Mouse (Mus musculus) MEL (cell line): ENCODE measurements around the gene Nfia. TPM values are rescaled to one million over a fixed set of nuclear protein-coding genes. Genes with fewer than 3 reads are reported as not detected.

Source experiments
- DNase-seq: peaks from one replicate; pipeline ENCODE4 v3.0.0; 2011; ENCODE audit warnings: low read depth, low spot score
- H3K27ac ChIP-seq: 2 replicates; pipeline ENCODE4 v1.5.1; 2012; ENCODE audit warnings: low read depth, mild to moderate bottlenecking, control low read depth, low read length, moderate library complexity; ENCODE audit not compliant: control insufficient read depth
- H3K27me3 ChIP-seq, 2 experiments: fragments of 150-350 bp in 1 of 2; sonication (generic) in 1 of 2; 2 replicates each; pipeline ENCODE4 v1.6.1; 2012; ENCODE audit warnings: low read length in 2 of 2, mild to moderate bottlenecking in 2 of 2, improper control_type of control experiment in 1 of 2, moderate library complexity in 1 of 2; ENCODE audit not compliant: insufficient read depth in 2 of 2, control insufficient read depth in 1 of 2
- H3K36me3 ChIP-seq, 2 experiments: 2 replicates each; pipeline ENCODE4 v1.6.1; 2012 to 2014; ENCODE audit warnings: low read length in 2 of 2, improper control_type of control experiment in 1 of 2, inconsistent platforms in 1 of 2, mild to moderate bottlenecking in 1 of 2; ENCODE audit not compliant: insufficient read depth in 2 of 2, control insufficient read depth in 1 of 2
- H3K4me1 ChIP-seq, 2 experiments: fragments of 150-350 bp in 1 of 2; sonication (generic) in 1 of 2; 2 replicates each; pipeline ENCODE4 v1.6.1; 2012; ENCODE audit warnings: low read length in 2 of 2, improper control_type of control experiment in 1 of 2, mild to moderate bottlenecking in 1 of 2; ENCODE audit not compliant: insufficient read depth in 2 of 2, control insufficient read depth in 1 of 2
- H3K4me3 ChIP-seq, 2 experiments: fragments of 150-350 bp in 1 of 2; sonication (generic) in 1 of 2; 2 replicates each; pipeline ENCODE4 v1.5.1; 2012; ENCODE audit warnings: low read depth in 2 of 2, low read length in 2 of 2, mild to moderate bottlenecking in 2 of 2, moderate library complexity in 2 of 2, control low read depth in 1 of 2, improper control_type of control experiment in 1 of 2; ENCODE audit not compliant: control insufficient read depth in 1 of 2, insufficient read depth in 1 of 2
- H3K79me2 ChIP-seq: 2 replicates; pipeline ENCODE4 v1.6.1; 2012; ENCODE audit warnings: mild to moderate bottlenecking, low read length, moderate library complexity; ENCODE audit not compliant: control insufficient read depth, poor library complexity, insufficient read depth
- H3K9ac ChIP-seq: 2 replicates; pipeline ENCODE4 v1.6.1; 2012; ENCODE audit warnings: low read depth, mild to moderate bottlenecking, control low read depth, low read length, moderate library complexity; ENCODE audit not compliant: control insufficient read depth, poor library complexity, severe bottlenecking
- H3K9me3 ChIP-seq: fragments of 150-350 bp; sonication (generic); replicated peaks from 2 replicates; pipeline ENCODE4 v1.6.1; 2012; ENCODE audit warnings: mild to moderate bottlenecking, low read length, improper control_type of control experiment, moderate library complexity; ENCODE audit not compliant: insufficient read depth
- CHD2 ChIP-seq: IDR thresholded peaks from 2 replicates; pipeline ENCODE4 v1.6.1; 2011; ENCODE audit warnings: low read length, improper control_type of control experiment
- E2F4 ChIP-seq: IDR thresholded peaks from 2 replicates; pipeline ENCODE4 v1.6.1; 2011; ENCODE audit warnings: low read depth, low read length, improper control_type of control experiment, borderline replicate concordance
- ELF1 ChIP-seq: IDR thresholded peaks from 2 replicates; pipeline ENCODE4 v1.6.1; 2014; ENCODE audit warnings: low read depth, mild to moderate bottlenecking, inconsistent platforms, low read length, improper control_type of control experiment, moderate library complexity
- EP300 ChIP-seq, 2 experiments: IDR thresholded peaks; 2 replicates each; pipeline ENCODE4 v1.6.1; 2011; ENCODE audit warnings: improper control_type of control experiment in 2 of 2, low read length in 2 of 2, low read depth in 1 of 2, mild to moderate bottlenecking in 1 of 2
- GABPA ChIP-seq: IDR thresholded peaks from 2 replicates; pipeline ENCODE4 v1.6.1; 2012; ENCODE audit warnings: low read depth, mild to moderate bottlenecking, inconsistent platforms, low read length, improper control_type of control experiment, moderate library complexity
- HCFC1 ChIP-seq: IDR thresholded peaks from 2 replicates; pipeline ENCODE4 v1.6.1; 2012; ENCODE audit warnings: low read depth, mild to moderate bottlenecking, inconsistent platforms, low read length, improper control_type of control experiment, moderate library complexity
- JUND ChIP-seq: IDR thresholded peaks from 2 replicates; pipeline ENCODE4 v1.6.1; 2011; ENCODE audit warnings: low read depth, mild to moderate bottlenecking, improper control_type of control experiment, low read length
- KAT2A ChIP-seq: conservative IDR thresholded peaks from 2 replicates; pipeline ENCODE4 v1.6.1; 2012; ENCODE audit warnings: low read depth, low read length, improper control_type of control experiment, inconsistent platforms
- MAX ChIP-seq: IDR thresholded peaks from 2 replicates; pipeline ENCODE4 v1.6.1; 2011; ENCODE audit warnings: low read length, improper control_type of control experiment
- MAZ ChIP-seq: IDR thresholded peaks from 2 replicates; pipeline ENCODE4 v1.6.1; 2012; ENCODE audit warnings: low read depth, mild to moderate bottlenecking, inconsistent platforms, low read length, improper control_type of control experiment
- MEF2A ChIP-seq: IDR thresholded peaks from 2 replicates; pipeline ENCODE4 v1.6.1; 2014; ENCODE audit warnings: low read depth, mild to moderate bottlenecking, inconsistent platforms, low read length, improper control_type of control experiment; ENCODE audit not compliant: poor library complexity, insufficient replicate concordance, severe bottlenecking; ENCODE audit errors: extremely low read depth
- MYB ChIP-seq: IDR thresholded peaks from 2 replicates; pipeline ENCODE4 v1.6.1; 2011; ENCODE audit warnings: mild to moderate bottlenecking, low read depth, low read length, improper control_type of control experiment
- NELFE ChIP-seq: IDR thresholded peaks from 2 replicates; pipeline ENCODE4 v1.6.1; 2011; ENCODE audit warnings: low read depth, low read length, improper control_type of control experiment
- NRF1 ChIP-seq: IDR thresholded peaks from 2 replicates; pipeline ENCODE4 v1.6.1; 2014; ENCODE audit warnings: low read depth, mild to moderate bottlenecking, inconsistent platforms, low read length, improper control_type of control experiment, moderate library complexity; ENCODE audit not compliant: poor library complexity, insufficient read depth, severe bottlenecking
- POLR2A ChIP-seq, 2 experiments: IDR thresholded peaks; 2 replicates each; pipeline ENCODE4 v1.6.1; 2011 to 2012; ENCODE audit warnings: low read length in 2 of 2, mild to moderate bottlenecking in 2 of 2, control low read depth in 1 of 2, improper control_type of control experiment in 1 of 2, low read depth in 1 of 2, moderate library complexity in 1 of 2; ENCODE audit not compliant: control insufficient read depth in 1 of 2, insufficient read depth in 1 of 2, poor library complexity in 1 of 2
- RAD21 ChIP-seq: IDR thresholded peaks from 2 replicates; pipeline ENCODE4 v1.6.1; 2011; ENCODE audit warnings: mild to moderate bottlenecking, low read depth, low read length, improper control_type of control experiment
- RCOR1 ChIP-seq: IDR thresholded peaks from 2 replicates; pipeline ENCODE4 v1.6.1; 2012; ENCODE audit warnings: low read depth, mild to moderate bottlenecking, inconsistent platforms, low read length, improper control_type of control experiment
- SIN3A ChIP-seq: IDR thresholded peaks from 2 replicates; pipeline ENCODE4 v1.6.1; 2012; ENCODE audit warnings: low read length, improper control_type of control experiment, inconsistent platforms
- SMC3 ChIP-seq: IDR thresholded peaks from 2 replicates; pipeline ENCODE4 v1.6.1; 2011; ENCODE audit warnings: low read depth, low read length, improper control_type of control experiment
- TBP ChIP-seq: IDR thresholded peaks from 2 replicates; pipeline ENCODE4 v1.8.0; 2011; ENCODE audit warnings: low read depth, low read length, improper control_type of control experiment
- TCF12 ChIP-seq: IDR thresholded peaks from 2 replicates; pipeline ENCODE4 v1.6.1; 2014; ENCODE audit warnings: low read depth, mild to moderate bottlenecking, inconsistent platforms, low read length, improper control_type of control experiment, moderate library complexity
- UBTF ChIP-seq: IDR thresholded peaks from 2 replicates; pipeline ENCODE4 v1.6.1; 2012; ENCODE audit warnings: low read depth, mild to moderate bottlenecking, inconsistent platforms, low read length, improper control_type of control experiment, moderate library complexity, borderline replicate concordance; ENCODE audit not compliant: insufficient read depth
- USF2 ChIP-seq, 2 experiments: IDR thresholded peaks; 2 replicates each; pipeline ENCODE4 v1.6.1; 2011 to 2012; ENCODE audit warnings: improper control_type of control experiment in 2 of 2, low read length in 2 of 2, borderline replicate concordance in 1 of 2, inconsistent platforms in 1 of 2, low read depth in 1 of 2, mild to moderate bottlenecking in 1 of 2; ENCODE audit not compliant: insufficient read depth in 1 of 2
- ZC3H11A ChIP-seq: IDR thresholded peaks from 2 replicates; pipeline ENCODE4 v1.6.1; 2012; ENCODE audit warnings: low read depth, mild to moderate bottlenecking, inconsistent platforms, low read length, improper control_type of control experiment
- ZKSCAN1 ChIP-seq: IDR thresholded peaks from 2 replicates; pipeline ENCODE4 v1.6.1; 2012; ENCODE audit warnings: low read depth, mild to moderate bottlenecking, inconsistent platforms, low read length, improper control_type of control experiment, moderate library complexity
- polyA plus RNA-seq, 2 experiments: library from polyadenylated mRNA; stranded (reverse) in 1 of 2; unstranded in 1 of 2; fragments of >175 nt in 1 of 2; fragments of >200 nt in 1 of 2; gene quantifications; 2 replicates each; pipeline versions ENCODE4 v1.2.1 to v1.2.4; 2012; ENCODE audit warnings: low replicate concordance in 2 of 2, low read depth in 1 of 2; ENCODE audit not compliant: insufficient read length in 2 of 2, insufficient read depth in 1 of 2, missing spikeins in 1 of 2
- total RNA-seq: library from RNA; depleted of rRNA; stranded (reverse); fragments of 300-350 nt; gene quantifications from 2 replicates; pipeline ENCODE4 v1.2.3, GENCODE M21; 2012

Nfia gene
- total and polyA plus RNA-seq, 3 experiments: 10.2 to 20.5 (median 13.4) TPM

DNA sequence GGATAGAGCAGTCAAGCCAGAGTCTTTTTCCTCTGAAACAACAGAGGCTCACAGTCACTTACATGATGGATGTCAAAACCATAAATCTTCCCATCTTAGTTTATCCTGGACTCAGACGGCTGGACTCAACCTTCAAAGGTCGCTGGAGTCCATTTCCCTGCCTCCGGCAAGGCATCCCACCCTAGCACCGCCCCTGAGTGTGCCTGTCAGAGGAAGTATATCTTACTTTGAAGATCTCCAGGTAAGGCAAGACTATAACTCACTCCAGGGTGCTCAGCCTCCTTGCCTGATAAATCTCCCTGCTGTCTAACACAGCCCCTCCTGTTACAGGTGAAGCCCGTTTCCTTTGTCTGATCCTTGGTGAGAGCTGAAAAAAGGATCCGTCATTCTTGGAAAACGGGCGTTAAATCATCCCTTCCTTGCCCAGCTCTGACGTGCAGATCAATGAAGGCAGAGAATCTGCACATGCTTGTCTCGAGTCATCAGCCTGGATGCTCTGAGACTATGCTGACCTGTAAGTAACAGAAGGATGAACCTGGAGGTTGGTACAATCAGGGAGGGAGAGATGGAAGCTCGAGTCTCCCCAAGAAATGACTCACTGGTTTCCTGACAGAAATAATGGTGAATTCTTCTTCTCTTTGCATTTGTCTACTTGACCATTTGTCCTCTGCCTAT is 353.6 kb downstream of the Nfia start:
- no peak overlapping the region for H3K27ac ChIP-seq
- peaks cover 0 to 4% of the 10 kb centered on the region in 2 experiments; a peak in 1 of 4 replicates for H3K27me3 ChIP-seq
- no peak for DNase-seq
- H3K36me3 ChIP-seq: no peaks in the 10 kb centered on the region
- H3K79me2 ChIP-seq: no peaks in the 10 kb centered on the region
- no peak overlapping the region for H3K9ac ChIP-seq
- H3K4me3 ChIP-seq: no peak overlapping the region
- H3K4me1 ChIP-seq: no peaks in the 10 kb centered on the region
- H3K9me3 ChIP-seq: no peaks in the 10 kb centered on the region
- no peak for TF ChIP-seq NRF1
- no peak for TF ChIP-seq JUND
- TF ChIP-seq MAZ: no peak
- TF ChIP-seq MEF2A: no peak

DNA sequence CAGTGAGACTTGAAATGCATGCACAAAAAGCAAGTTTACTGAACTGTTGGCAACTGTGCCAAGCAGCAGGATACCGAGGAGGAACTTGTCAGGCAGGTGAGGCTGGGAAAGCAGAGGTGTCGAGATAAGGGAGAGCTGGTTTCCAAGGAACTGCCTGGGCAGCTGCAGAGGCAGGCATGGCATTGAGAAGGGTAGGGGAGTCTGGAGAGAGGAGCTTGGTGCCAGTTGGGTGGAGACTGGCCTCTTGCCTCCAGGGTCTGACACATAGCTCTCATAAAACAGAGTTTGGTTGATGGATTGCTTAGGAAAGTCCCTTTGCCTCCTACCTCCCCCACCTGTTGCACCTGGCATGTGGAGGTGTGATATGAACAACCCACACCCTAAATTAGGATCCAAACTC is 358.3 kb downstream of the Nfia start:
- H3K9me3 ChIP-seq: no peaks in the 10 kb centered on the region
- H3K4me1 ChIP-seq: no peaks in the 10 kb centered on the region
- DNase-seq: no peak
- no peak for TF ChIP-seq UBTF
- no peak for TF ChIP-seq TBP
- TF ChIP-seq MEF2A: no peak
- TF ChIP-seq MAX: no peak
- TF ChIP-seq SIN3A: no peak
- TF ChIP-seq NELFE: no peak
- no peak for TF ChIP-seq SMC3
- TF ChIP-seq ELF1: no peak
- peaks cover 0 to 4% of the 10 kb centered on the region in 2 experiments; a peak in 1 of 4 replicates for H3K27me3 ChIP-seq
- H3K36me3 ChIP-seq: no peaks in the 10 kb centered on the region
- H3K27ac ChIP-seq: no peak overlapping the region
- H3K79me2 ChIP-seq: no peaks in the 10 kb centered on the region
- no peak overlapping the region for H3K9ac ChIP-seq
- no peak overlapping the region for H3K4me3 ChIP-seq

DNA sequence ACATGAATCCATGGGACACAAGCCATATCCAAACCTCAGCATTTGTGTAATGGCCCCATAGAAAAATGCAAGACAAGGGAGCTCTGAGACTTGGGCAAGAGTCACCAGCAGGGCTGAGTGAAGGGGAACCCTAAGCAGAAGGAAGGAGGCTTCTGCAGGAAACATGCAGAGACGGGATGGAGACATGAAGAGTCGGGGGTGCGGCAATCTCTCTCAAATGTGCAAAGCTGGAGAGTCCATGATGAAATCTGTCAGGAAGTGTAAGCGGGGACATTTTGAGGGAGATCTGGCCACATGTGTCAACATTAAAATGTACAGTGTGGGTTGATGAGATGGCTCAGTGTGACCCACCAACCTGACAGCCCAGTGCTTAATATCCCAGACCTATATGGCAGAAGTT is 361.5 kb downstream of the Nfia start:
- no peaks in the 10 kb centered on the region for H3K9me3 ChIP-seq
- no peak overlapping the region for H3K9ac ChIP-seq
- H3K36me3 ChIP-seq: no peaks in the 10 kb centered on the region
- TF ChIP-seq TCF12: no peak
- no peak for TF ChIP-seq E2F4
- TF ChIP-seq POLR2A (IDR thresholded peaks at IDR 0.05; ENCODE audit: control insufficient read depth in 1 of 2, insufficient read depth in 1 of 2, low read depth in 1 of 2, low read length in 2 of 2, poor library complexity in 1 of 2): no peak
- TF ChIP-seq EP300 (IDR thresholded peaks at IDR 0.05; ENCODE audit: low read depth in 1 of 2, low read length in 2 of 2): no peak
- TF ChIP-seq RAD21: no peak
- TF ChIP-seq TBP: no peak
- no peak for TF ChIP-seq UBTF
- no peak for TF ChIP-seq USF2 (IDR thresholded peaks at IDR 0.05; ENCODE audit: borderline replicate concordance in 1 of 2, insufficient read depth in 1 of 2, low read depth in 1 of 2, low read length in 2 of 2)
- no peak for TF ChIP-seq SMC3
- no peak for TF ChIP-seq ZC3H11A
- no peak for TF ChIP-seq GABPA
- TF ChIP-seq KAT2A: no peak
- no peak for TF ChIP-seq ZKSCAN1
- TF ChIP-seq MAX: no peak
- no peak for TF ChIP-seq MYB
- no peak for TF ChIP-seq CHD2
- no peak for TF ChIP-seq RCOR1
- TF ChIP-seq HCFC1: no peak

More for the DNA sequence above, 361.5 kb downstream of the Nfia start:
- Histone ChIP-seq H3K79me2 (no peaks in the 10 kb centered on the region), H3K27me3 (peaks cover 0 to 4% of the 10 kb centered on the region in 2 experiments; a peak in 1 of 4 replicates), H3K4me1 (no peaks in the 10 kb centered on the region), H3K4me3 (no peak overlapping the region), H3K27ac (no peak overlapping the region)
- no peak for DNase-seq
